Mouse (Mus musculus) right cerebral cortex, adult 2 months (tissue): ENCODE data around the gene Sapcd2.
"Not testable (repeated sequence)": the region's sequence is repeated elsewhere in the genome, so short reads cannot be mapped to it uniquely, and the experiment has no call there.

ENCODE experiments used
- DNase-seq, 2 experiments: peaks; one replicate each; pipeline ENCODE4 v3.0.0; 2021 to 2022; ENCODE audit warnings: low spot score in 2 of 2

The Sapcd2 gene

GRCm38 (mm10) chr2:25372644-25373391, 697 bp downstream of the Sapcd2 start:
- no peak for DNase-seq

- no peak for DNase-seq
Measured at GRCm38 (mm10) chr2:25373431-25373830, 1.3 kb downstream of the Sapcd2 start.

DNA sequence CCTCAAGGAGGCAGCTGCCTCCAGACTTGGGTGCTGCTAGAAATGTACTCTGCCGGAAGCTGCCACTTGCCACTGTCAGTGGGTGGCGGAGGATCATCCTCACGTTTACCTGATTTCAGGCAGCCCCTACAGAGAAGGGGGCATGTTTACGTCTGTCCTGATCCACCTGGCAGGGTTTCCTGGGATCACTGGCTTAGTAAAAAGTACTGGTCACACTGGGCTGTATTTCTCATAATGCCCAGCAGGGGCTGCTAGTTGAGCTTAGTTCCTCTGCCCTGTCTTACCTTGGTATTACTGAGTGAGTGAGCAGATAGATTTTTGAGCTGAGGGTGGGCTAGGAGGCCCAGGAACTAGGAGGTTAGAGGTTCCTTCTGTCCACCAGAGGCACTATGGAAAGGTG, 4.5 kb downstream of the Sapcd2 start:
- DNase-seq: peak; percentile 58 to 72

- no peak for DNase-seq
Measured at GRCm38 (mm10) chr2:25384492-25384891, 12.4 kb downstream of the Sapcd2 start.

DNA sequence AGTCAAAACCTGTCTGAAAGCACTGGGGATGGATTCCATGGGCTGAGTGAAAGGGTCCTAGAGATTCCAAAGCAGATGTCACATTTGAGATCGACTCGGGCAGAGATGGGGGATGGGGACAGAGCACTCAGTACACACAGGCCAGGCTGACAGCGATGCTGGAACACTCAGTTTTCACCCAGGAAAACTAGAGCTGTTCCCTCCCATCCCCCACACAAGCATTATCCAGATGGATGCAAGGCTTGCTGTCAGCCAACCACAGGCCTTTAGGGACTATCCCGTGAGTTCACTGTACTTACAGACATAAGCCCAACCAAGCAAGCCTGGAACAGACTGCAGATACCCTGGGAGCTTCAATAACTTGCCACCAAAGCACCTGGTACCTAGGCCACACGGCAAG, 19.1 kb downstream of the Sapcd2 start:
- DNase-seq: no peak

DNA sequence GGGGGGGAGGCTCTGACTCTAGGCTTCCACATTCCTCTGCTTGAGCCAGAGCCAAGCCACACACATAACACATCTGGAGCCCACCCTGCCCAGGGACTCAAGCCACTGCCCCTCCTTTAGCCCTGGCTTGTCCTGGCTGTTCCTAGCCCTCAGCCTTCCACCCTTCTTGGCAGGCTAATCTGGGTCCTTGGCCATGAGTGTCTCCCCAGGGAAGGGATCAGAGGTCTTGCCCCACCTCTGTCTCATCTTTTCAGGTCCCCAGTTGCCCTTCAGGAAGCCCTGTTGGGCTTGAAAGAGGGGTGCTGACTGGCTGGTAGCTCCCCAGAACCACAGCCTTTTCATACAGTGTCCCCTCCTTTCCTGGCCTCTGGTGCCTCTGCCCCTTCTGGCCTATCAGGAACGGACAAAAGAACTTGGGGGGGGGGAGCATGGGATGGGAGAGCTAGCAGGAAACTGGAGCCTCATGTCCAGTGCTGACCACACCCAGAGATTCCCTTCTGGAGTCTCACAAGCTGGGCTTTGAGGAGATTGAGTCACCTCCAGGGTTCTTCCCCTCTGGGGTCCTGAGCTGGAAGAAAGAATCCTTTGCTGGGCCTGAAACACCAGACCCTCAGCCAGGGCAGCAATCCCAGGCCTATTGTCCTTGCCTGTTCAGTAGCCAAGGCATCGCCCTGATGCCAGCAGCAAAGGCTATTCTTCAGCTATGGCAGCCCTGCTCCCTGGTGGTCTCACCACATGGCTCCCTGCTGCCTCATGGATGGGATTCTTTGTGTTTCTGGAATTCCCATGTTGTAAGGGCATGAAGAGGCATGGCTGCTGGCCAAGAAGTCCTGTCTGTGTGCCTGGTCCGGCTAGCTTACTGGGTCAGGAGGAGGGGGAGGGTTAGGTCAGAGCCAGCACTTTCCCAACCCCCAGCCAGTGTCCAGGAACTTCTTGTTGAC, 22.4 kb downstream of the Sapcd2 start:
- peak in 1 of 2 experiments; percentile 49 for DNase-seq

GRCm38 (mm10) chr2:25395721-25396596, 23.8 kb downstream of the Sapcd2 start, which contains the start of gene Entpd2:
Gene Entpd2, plus strand, starts transcription at chr2:25395874.
- no peak for DNase-seq

- DNase-seq: peak in 1 of 2 experiments; percentile 26
Measured at GRCm38 (mm10) chr2:25396597-25396983, 24.5 kb downstream of the Sapcd2 start.

DNA sequence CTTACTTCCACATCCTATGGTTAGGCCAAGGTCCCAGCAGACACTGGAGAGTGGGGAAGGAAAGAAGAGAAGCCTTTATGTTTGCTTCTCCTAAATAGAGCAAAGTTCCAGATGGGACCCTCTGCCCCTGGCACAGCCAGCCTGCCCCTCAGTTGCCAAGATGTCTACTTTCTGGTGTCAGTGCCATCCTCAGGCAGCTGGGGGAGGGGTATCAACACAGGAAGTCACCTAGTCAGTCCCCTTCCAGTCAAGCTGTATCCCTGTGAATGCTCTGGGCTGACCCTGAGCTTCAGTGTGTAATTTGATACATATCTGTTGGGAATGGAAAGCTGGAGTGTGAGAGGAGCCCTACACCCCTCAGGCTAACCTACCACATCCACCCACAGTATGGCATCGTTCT, 24.9 kb downstream of the Sapcd2 start:
- DNase-seq: no peak

GRCm38 (mm10) chr2:25398065-25398464, 25.9 kb downstream of the Sapcd2 start:
- DNase-seq: no peak

DNA sequence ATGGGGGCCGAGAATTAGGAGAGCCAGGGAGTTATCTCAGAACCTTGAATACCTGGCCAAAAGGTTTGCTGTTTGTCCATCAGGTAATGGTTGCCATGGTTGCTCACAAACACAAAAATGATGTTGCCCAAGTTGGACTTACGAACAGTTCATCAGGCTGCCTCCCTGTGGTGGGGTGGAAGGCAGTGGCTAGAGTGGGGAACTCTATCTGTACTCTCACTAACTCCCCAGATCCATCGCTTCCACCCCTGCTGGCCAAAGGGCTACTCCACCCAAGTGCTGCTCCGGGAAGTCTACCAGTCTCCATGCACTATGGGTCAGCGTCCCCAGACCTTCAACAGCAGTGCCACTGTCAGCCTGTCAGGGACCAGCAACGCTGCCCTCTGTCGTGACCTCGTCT, 26.9 kb downstream of the Sapcd2 start, which contains the start of gene Npdc1:
Npdc1 (plus strand) TSS at position 301 of the 400 bp plus-strand sequence.
- no peak for DNase-seq

DNA sequence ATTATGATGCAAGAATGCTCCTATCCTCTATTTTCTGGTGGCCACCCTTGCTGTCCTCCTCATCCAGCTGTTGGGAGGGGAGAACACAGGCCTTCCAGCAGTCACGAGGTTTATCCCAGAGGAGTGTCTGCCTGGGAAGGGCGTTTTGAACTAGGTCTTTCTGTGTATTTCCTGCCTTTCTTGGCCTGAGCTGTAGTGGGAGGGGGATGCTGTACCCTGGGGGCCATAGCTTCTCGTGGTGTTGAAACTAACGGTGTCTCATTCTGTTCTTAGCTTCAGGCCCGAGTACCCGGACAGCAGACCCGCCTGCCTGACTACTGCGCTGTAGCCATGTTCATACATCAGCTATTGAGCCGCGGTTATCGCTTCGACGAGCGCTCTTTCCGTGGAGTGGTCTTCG, 28.2 kb downstream of the Sapcd2 start:
- no peak for DNase-seq

GRCm38 (mm10) chr2:25400764-25401163, 28.6 kb downstream of the Sapcd2 start:
- DNase-seq: peak; percentile 61 to 67

DNA sequence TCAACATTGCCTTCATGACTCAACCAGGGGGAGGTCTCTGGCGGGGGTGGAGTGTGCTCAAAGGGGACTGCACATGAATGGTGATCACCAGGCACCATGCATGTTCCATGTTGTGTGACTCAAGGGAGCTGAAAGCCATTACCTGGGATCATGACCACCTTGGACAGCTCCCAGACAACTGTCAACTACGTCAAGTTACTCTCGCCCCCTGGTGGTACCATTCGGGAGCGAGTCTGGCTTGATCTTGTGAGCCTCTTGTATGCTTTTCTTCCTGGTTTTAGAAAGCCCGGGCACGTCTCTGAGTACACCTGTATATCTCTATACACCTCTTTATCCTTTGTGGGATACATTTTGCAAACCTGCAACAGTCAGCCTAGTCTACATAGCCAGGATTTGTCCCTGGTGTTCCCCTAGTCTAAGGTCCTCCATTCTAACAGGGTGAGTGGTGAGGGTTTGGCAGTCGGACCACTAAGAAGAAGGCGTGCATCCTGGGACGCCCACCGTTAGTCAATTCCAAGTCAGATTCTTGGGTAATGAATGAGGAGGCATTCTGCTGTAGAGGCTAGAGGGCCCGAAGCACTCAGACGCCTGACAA, 30.4 kb downstream of the Sapcd2 start:
- DNase-seq: peak; percentile 69 to 82

DNA sequence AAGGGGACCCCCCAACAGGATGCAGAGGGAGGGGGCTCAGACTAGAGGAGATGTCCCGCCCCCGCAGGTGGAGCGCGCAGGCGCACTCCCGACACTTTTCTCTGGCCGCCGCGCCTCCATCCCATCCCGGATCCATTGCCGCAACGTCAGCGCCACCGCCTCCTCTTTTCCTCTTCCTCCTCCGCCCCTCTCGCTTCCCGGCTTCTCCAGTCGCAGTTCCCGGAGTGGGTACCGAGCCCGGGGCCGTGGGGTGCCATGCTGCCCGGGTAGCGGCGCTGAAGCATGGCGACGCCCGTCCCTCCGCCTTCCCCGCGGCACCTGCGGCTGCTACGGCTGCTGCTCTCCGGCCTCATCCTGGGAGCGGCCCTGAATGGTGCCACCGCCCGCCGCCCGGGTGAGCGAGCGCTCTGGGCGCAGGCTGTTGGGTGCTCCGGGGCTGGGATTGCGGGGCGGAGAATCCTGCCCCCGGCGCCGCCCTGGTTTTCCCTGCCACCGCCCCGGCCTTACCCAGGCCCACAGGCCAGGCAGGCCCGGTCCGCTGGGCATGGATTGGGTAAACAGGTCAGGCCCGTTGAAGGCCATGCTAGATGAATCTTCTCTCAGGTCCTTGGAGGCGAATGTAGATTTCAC, 31.0 kb downstream of the Sapcd2 start:
- peak; percentile 92 to 95 for DNase-seq

GRCm38 (mm10) chr2:25403994-25404393, 31.9 kb downstream of the Sapcd2 start:
- DNase-seq: no peak

- no peak for DNase-seq
Measured at GRCm38 (mm10) chr2:25408908-25409307, 36.8 kb downstream of the Sapcd2 start.

GRCm38 (mm10) chr2:25413436-25413835, 41.3 kb downstream of the Sapcd2 start:
- DNase-seq: not testable (repeated sequence)

GRCm38 (mm10) chr2:25417426-25417825, 45.3 kb downstream of the Sapcd2 start:
- no peak for DNase-seq

GRCm38 (mm10) chr2:25421896-25422295, 49.8 kb downstream of the Sapcd2 start:
- peak; percentile 25 to 50 for DNase-seq
